Mouse (Mus musculus) right cerebral cortex, postnatal 14 days (tissue): ENCODE results near the gene Efna2.
A peak's percentile ranks its signal among the peaks of the same experiment; 100 is the strongest.

Experiments
- DNase-seq: peaks from one replicate; pipeline ENCODE4 v3.0.0; 2022

The Efna2 gene

GRCm38 (mm10) chr10:80142530-80142925, 36.8 kb upstream of the Efna2 start:
- DNase-seq: no peak

- no peak for DNase-seq
Observed at GRCm38 (mm10) chr10:80143664-80144063, 35.6 kb upstream of the Efna2 start.

GRCm38 (mm10) chr10:80144159-80144558, 35.1 kb upstream of the Efna2 start:
- no peak for DNase-seq

- DNase-seq: peak; percentile 80
Observed at GRCm38 (mm10) chr10:80144864-80145838, 34.1 kb upstream of the Efna2 start.

GRCm38 (mm10) chr10:80145896-80146295, 33.4 kb upstream of the Efna2 start:
- peak; percentile 37 for DNase-seq

- DNase-seq: peak; percentile 30
Observed at GRCm38 (mm10) chr10:80146568-80147011, 32.7 kb upstream of the Efna2 start.

- peak; percentile 24 for DNase-seq
Observed at GRCm38 (mm10) chr10:80147146-80147718, 32.0 kb upstream of the Efna2 start.

GRCm38 (mm10) chr10:80147719-80148601, 31.3 kb upstream of the Efna2 start, which contains the start of gene Midn:
TSS of gene Midn (plus strand) at chr10:80148272.
- DNase-seq: peak; percentile 73

- peak; percentile 95 for DNase-seq
Observed at GRCm38 (mm10) chr10:80148610-80149290, 30.5 kb upstream of the Efna2 start.

- DNase-seq: peak; percentile 97
Observed at GRCm38 (mm10) chr10:80149291-80150225, 29.7 kb upstream of the Efna2 start.

- DNase-seq: peak; percentile 72
Observed at GRCm38 (mm10) chr10:80150226-80151210, 28.8 kb upstream of the Efna2 start.

GRCm38 (mm10) chr10:80151211-80152034, 27.9 kb upstream of the Efna2 start:
- peak; percentile 80 for DNase-seq

- DNase-seq: no peak
Observed at GRCm38 (mm10) chr10:80152071-80152872, 27.0 kb upstream of the Efna2 start.

GRCm38 (mm10) chr10:80152873-80153260, 26.4 kb upstream of the Efna2 start:
- DNase-seq: no peak

GRCm38 (mm10) chr10:80153713-80154112, 25.6 kb upstream of the Efna2 start:
- no peak for DNase-seq

GRCm38 (mm10) chr10:80154384-80154783, 24.9 kb upstream of the Efna2 start:
- no peak for DNase-seq

GRCm38 (mm10) chr10:80155277-80155676, 24.0 kb upstream of the Efna2 start:
- DNase-seq: no peak
